Mouse (Mus musculus) forebrain, embryonic 14.5 days (tissue): ENCODE measurements around the gene 1700020N01Rik. TPM values are rescaled to one million over a fixed set of nuclear protein-coding genes. Genes with fewer than 3 reads are reported as not detected.

Experiments used
- ATAC-seq: fragments of 200-750 bp; cut with Nextera tagmentation; 2 replicates; pipeline ENCODE4 v1.8.0; 2017; ENCODE audit warnings: mild to moderate bottlenecking, moderate library complexity
- DNase-seq: peaks from one replicate; pipeline ENCODE4 v3.0.0-alpha.2; 2015; ENCODE audit warnings: low spot score
- H3K27ac ChIP-seq: fragments of 300-500 bp; sonication (generic); 2 replicates; pipeline ENCODE4 v1.5.1; 2014; ENCODE audit warnings: low read depth, mild to moderate bottlenecking, control low read depth, low read length, moderate library complexity
- H3K27me3 ChIP-seq: fragments of 300-500 bp; sonication (generic); replicated peaks from 2 replicates; pipeline ENCODE4 v1.6.1; 2014; ENCODE audit warnings: low read length, control low read depth, mixed read lengths; ENCODE audit not compliant: control insufficient read depth, insufficient read depth
- H3K36me3 ChIP-seq: fragments of 300-500 bp; sonication (generic); 2 replicates; pipeline ENCODE4 v1.6.1; 2014; ENCODE audit warnings: low read length, control low read depth; ENCODE audit not compliant: control insufficient read depth, insufficient read depth
- H3K4me1 ChIP-seq: fragments of 300-500 bp; sonication (generic); 2 replicates; pipeline ENCODE4 v1.6.1; 2014; ENCODE audit warnings: antibody characterized with exemption, low read length, control low read depth; ENCODE audit not compliant: control insufficient read depth, insufficient read depth
- H3K4me2 ChIP-seq: fragments of 300-500 bp; sonication (generic); 2 replicates; pipeline ENCODE4 v1.6.1; 2014; ENCODE audit warnings: mild to moderate bottlenecking, control low read depth, low read length
- H3K4me3 ChIP-seq: fragments of 300-500 bp; sonication (generic); 2 replicates; pipeline ENCODE4 v1.5.1; 2014; ENCODE audit warnings: low read depth, low read length, control low read depth
- H3K9ac ChIP-seq: fragments of 300-500 bp; sonication (generic); 2 replicates; pipeline ENCODE4 v1.6.1; 2014; ENCODE audit warnings: mild to moderate bottlenecking, low read length, control low read depth, moderate library complexity
- H3K9me3 ChIP-seq: fragments of 300-500 bp; sonication (generic); replicated peaks from 2 replicates; pipeline ENCODE4 v1.6.1; 2016; ENCODE audit warnings: low read length, control low read depth, mixed read lengths; ENCODE audit not compliant: control insufficient read depth
- WGBS: fragments of 180-500 bp; shearing (Covaris S2); extraction: QIAGEN DNeasy Blood & Tissue Kit; methylation state at CpG from one replicate; pipeline ENCODE4 v1.1.7; 2014; 5-methylcytosine and 5-hydroxymethylcytosine counted together
- polyA plus RNA-seq: library from polyadenylated mRNA; unstranded; fragments of >200 nt; fragmentation: Nextera tagmentation; extraction: Ambion mirVana; gene quantifications from 2 replicates; pipeline ENCODE4 v1.2.1, GENCODE M21; 2014

The 1700020N01Rik gene
- polyA plus RNA-seq, 1 experiment from 2014 or later = not detected

- no peaks in the 10 kb centered on the region for H3K36me3 ChIP-seq
- no peak for DNase-seq
- ATAC-seq = no peak
- no peak overlapping the region for H3K4me3 ChIP-seq
- 85% methylated on average over 1 of the region's 1 CpGs for WGBS
- H3K9me3 ChIP-seq = no peaks in the 10 kb centered on the region
- no peaks in the 10 kb centered on the region for H3K4me1 ChIP-seq
- no peak overlapping the region for H3K4me2 ChIP-seq
- no peak overlapping the region for H3K27ac ChIP-seq
- H3K9ac ChIP-seq = no peak overlapping the region
- no peaks in the 10 kb centered on the region for H3K27me3 ChIP-seq
Observed at GRCm38 (mm10) chr10:21581546-21581945, 11.4 kb upstream of the 1700020N01Rik start.

- 91% methylated on average over 2 of the region's 2 CpGs for WGBS
- no peaks in the 10 kb centered on the region for H3K27me3 ChIP-seq
- no peaks in the 10 kb centered on the region for H3K36me3 ChIP-seq
- no peak overlapping the region for H3K4me2 ChIP-seq
- no peaks in the 10 kb centered on the region for H3K4me1 ChIP-seq
- H3K27ac ChIP-seq = no peak overlapping the region
- H3K9ac ChIP-seq = no peak overlapping the region
- H3K4me3 ChIP-seq = no peak overlapping the region
- no peaks in the 10 kb centered on the region for H3K9me3 ChIP-seq
- DNase-seq (no peak), ATAC-seq (no peak)
Observed at GRCm38 (mm10) chr10:21587041-21587440, 5.9 kb upstream of the 1700020N01Rik start.

- ATAC-seq (no peak), DNase-seq (no peak)
- no peak overlapping the region for H3K4me2 ChIP-seq
- no peak overlapping the region for H3K9ac ChIP-seq
- no peaks in the 10 kb centered on the region for H3K4me1 ChIP-seq
- WGBS = 81% methylated on average over 4 of the region's 4 CpGs
- no peaks in the 10 kb centered on the region for H3K27me3 ChIP-seq
- no peaks in the 10 kb centered on the region for H3K36me3 ChIP-seq
- H3K27ac ChIP-seq = no peak overlapping the region
- H3K9me3 ChIP-seq = no peaks in the 10 kb centered on the region
- no peak overlapping the region for H3K4me3 ChIP-seq
Observed at GRCm38 (mm10) chr10:21588007-21588852, 4.7 kb upstream of the 1700020N01Rik start.

GRCm38 (mm10) chr10:21600931-21601330, 8.0 kb downstream of the 1700020N01Rik start:
- DNase-seq (peak; percentile 55), ATAC-seq (no peak)
- WGBS = 54% methylated on average over 5 of the region's 5 CpGs
- H3K9ac ChIP-seq = no peak overlapping the region
- no peak overlapping the region for H3K4me3 ChIP-seq
- no peak overlapping the region for H3K4me2 ChIP-seq
- H3K36me3 ChIP-seq = no peaks in the 10 kb centered on the region
- no peaks in the 10 kb centered on the region for H3K27me3 ChIP-seq
- H3K9me3 ChIP-seq = no peaks in the 10 kb centered on the region
- no peak overlapping the region for H3K27ac ChIP-seq
- peaks cover 5% of the 10 kb centered on the region; the same call in 1 of the 2 replicates for H3K4me1 ChIP-seq

DNA sequence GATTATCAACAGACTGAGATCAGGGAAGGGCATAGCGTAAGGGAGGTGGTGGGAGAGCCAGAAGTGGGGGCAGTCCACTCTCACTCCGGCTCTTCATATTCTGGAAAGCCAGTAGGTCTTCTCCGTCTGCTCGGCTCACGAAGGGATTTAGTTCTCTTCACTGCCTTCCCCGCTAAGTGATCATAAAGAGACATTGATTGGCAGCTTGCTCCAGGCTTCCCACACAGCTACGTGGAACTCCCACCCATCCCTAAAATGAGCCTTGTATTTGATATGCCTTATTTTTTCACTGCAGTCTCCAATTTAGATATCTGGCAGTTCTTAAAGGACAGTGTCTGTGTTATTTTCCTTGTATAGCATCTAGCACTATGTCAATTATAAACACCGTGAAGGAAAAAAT, 11.5 kb downstream of the 1700020N01Rik start:
- Histone ChIP-seq H3K4me2 (no peak overlapping the region), H3K4me1 (peaks cover 5% of the 10 kb centered on the region; the same call in 1 of the 2 replicates), H3K9me3 (no peaks in the 10 kb centered on the region), H3K9ac (0 out of 2 replicates have a peak overlapping the region, but pooled peaks have one; percentile 5), H3K27ac (no peak overlapping the region), H3K4me3 (no peak overlapping the region), H3K27me3 (no peaks in the 10 kb centered on the region), H3K36me3 (no peaks in the 10 kb centered on the region)
- DNase-seq (no peak), ATAC-seq (no peak)
- 76% methylated on average over 8 of the region's 8 CpGs for WGBS

- WGBS = 44% methylated on average over 4 of the region's 4 CpGs
- peak; percentile 35 for DNase-seq
- ATAC-seq = peak; percentile 66
Observed at GRCm38 (mm10) chr10:21605011-21605571, 12.1 kb downstream of the 1700020N01Rik start.

GRCm38 (mm10) chr10:21605601-21606000, 12.7 kb downstream of the 1700020N01Rik start:
- Histone ChIP-seq H3K36me3 (no peaks in the 10 kb centered on the region), H3K4me2 (no peak overlapping the region), H3K27ac (0 out of 2 replicates have a peak overlapping the region, but pooled peaks have one; percentile 33), H3K9me3 (no peaks in the 10 kb centered on the region), H3K9ac (no peak overlapping the region), H3K27me3 (no peaks in the 10 kb centered on the region), H3K4me1 (peaks cover 5% of the 10 kb centered on the region; the same call in 1 of the 2 replicates), H3K4me3 (no peak overlapping the region)
- ATAC-seq (peak; percentile 47; the same call in 1 of the 2 replicates), DNase-seq (peak; percentile 16)
- WGBS = 75% methylated on average over 5 of the region's 5 CpGs

More at GRCm38 (mm10) chr10:21605011-21605571, 12.1 kb downstream of the 1700020N01Rik start:
- Histone ChIP-seq H3K4me1 (peaks cover 5% of the 10 kb centered on the region; the same call in 1 of the 2 replicates), H3K36me3 (no peaks in the 10 kb centered on the region), H3K27ac (0 out of 2 replicates have a peak overlapping the region, but pooled peaks have one; percentile 33), H3K9ac (0 out of 2 replicates have a peak overlapping the region, but pooled peaks have one; percentile 5), H3K4me2 (no peak overlapping the region), H3K27me3 (no peaks in the 10 kb centered on the region), H3K9me3 (no peaks in the 10 kb centered on the region), H3K4me3 (no peak overlapping the region)

- Histone ChIP-seq H3K9ac (no peak overlapping the region), H3K27me3 (no peaks in the 10 kb centered on the region), H3K9me3 (no peaks in the 10 kb centered on the region), H3K36me3 (no peaks in the 10 kb centered on the region), H3K4me1 (peaks cover 5% of the 10 kb centered on the region; the same call in 1 of the 2 replicates), H3K4me3 (no peak overlapping the region), H3K4me2 (no peak overlapping the region), H3K27ac (no peak overlapping the region)
- 62% methylated on average over 5 of the region's 5 CpGs for WGBS
- DNase-seq (peak; percentile 14), ATAC-seq (no peak)
Observed at GRCm38 (mm10) chr10:21606931-21607330, 14.0 kb downstream of the 1700020N01Rik start.
